ENCODE assay signal across 23 mouse cellular contexts in the genomic region with DNA sequence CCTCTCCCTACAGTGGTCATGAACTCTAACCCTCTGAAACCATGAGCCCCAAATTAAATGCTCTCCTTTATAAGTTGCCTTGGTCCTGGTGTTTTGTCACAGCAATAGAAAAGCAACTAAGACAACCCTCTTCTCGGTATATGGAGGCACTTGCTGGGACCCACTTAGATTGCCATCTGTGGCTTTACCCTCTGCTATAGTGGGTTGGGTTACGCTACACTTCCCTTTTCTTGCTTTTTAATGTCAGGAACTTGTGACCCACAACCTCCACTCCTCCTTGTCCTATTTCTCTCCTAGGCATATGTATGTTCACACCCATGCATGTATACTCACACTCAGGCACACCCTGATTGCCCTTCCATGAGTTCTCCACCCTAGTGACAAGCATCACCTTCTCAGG. TPM values are rescaled to one million over a fixed set of nuclear protein-coding genes. Genes with fewer than 3 reads are reported as not detected.
DNase-seq lines count a peak whose midpoint lies in the region; ATAC-seq and TF ChIP-seq lines count a peak whose summit lies in the region.
"Had no signal": no experiment of that assay in that cellular context is flagged by ENCODE, and none has a peak within 500 bp of the region (broad histone marks: within the 10 kb centered on the region; RNA-seq: fewer than 3 reads in every experiment).

No protein-coding gene starts in this region.

- peak; percentile 54 for ATAC-seq in granulocyte monocyte progenitor cell, adult 5-6 weeks (replicated peaks; ENCODE audit: poor library complexity, severe bottlenecking)
- peak; percentile 30; the same call in 1 of the 2 replicates for ATAC-seq in monocyte, adult 5-6 weeks (replicated peaks; ENCODE audit: insufficient number of reproducible peaks, low FRiP score, low TSS enrichment, poor library complexity, severe bottlenecking)
- ATAC-seq: forebrain, embryonic 13.5 days; forebrain, postnatal 0 days had no signal

- peak overlapping the region; percentile 34; the same call in 1 of the 2 replicates for H3K27ac ChIP-seq in spleen, adult 2 months (ENCODE audit: insufficient read depth, low read length)
- H3K27ac ChIP-seq: embryonic facial prominence, embryonic 10.5 days; forebrain, embryonic 13.5 days; heart, embryonic 13.5 days; hindbrain, embryonic 14.5 days had no signal

- TF ChIP-seq CTCF in spleen, adult 2 months (IDR thresholded peaks at IDR 0.05; ENCODE audit: extremely low read depth, insufficient read depth, insufficient read length, insufficient replicate concordance): no peak

- WGBS in spleen, adult 2 months: 14% methylated on average over 2 of the region's 2 CpGs

- no peaks in the 10 kb centered on the region for H3K27me3 ChIP-seq in spleen, adult 2 months (ENCODE audit: control insufficient read depth, insufficient read depth, low read length)

- intact Hi-C loops in left cerebral cortex, postnatal 36 days (cut with DNase I): loop anchor here (10.0 kb wide), 1 partner anchor 262 kb away; a partner anchor contains a TSS

- no peak for TF ChIP-seq POLR2A in spleen, adult 2 months (IDR thresholded peaks at IDR 0.05; ENCODE audit: low read depth, low read length)

- H3K36me3 ChIP-seq in spleen, adult 2 months (ENCODE audit: control insufficient read depth, insufficient read depth, low read length): peaks cover 19% of the 10 kb centered on the region
- H3K36me3 ChIP-seq: embryonic facial prominence, embryonic 10.5 days; heart, embryonic 13.5 days had no signal

- no peak overlapping the region for H3K4me3 ChIP-seq in spleen, adult 2 months (ENCODE audit: extremely low read depth, insufficient read depth, insufficient read length)
- H3K4me3 ChIP-seq: embryonic facial prominence, embryonic 10.5 days; forebrain, embryonic 13.5 days; heart, embryonic 13.5 days had no signal

- H3K4me1 ChIP-seq in spleen, adult 2 months (ENCODE audit: control insufficient read depth, insufficient read depth, insufficient read length): peaks cover 22% of the 10 kb centered on the region

- DNase-seq in spleen, adult 2 months (ENCODE audit: low read depth in 1 of 2, low spot score in 2 of 2): no peak
- no peak for DNase-seq in spleen, postnatal 14 days (ENCODE audit: low spot score in 2 of 2)
- DNase-seq in thymus, postnatal 10 days (ENCODE audit: low spot score in 2 of 2): no peak
- no peak for DNase-seq in left cerebral cortex, postnatal 36 days (ENCODE audit: low spot score in 2 of 2)
- DNase-seq in left cerebral cortex, adult 11 months (ENCODE audit: low spot score): no peak
- DNase-seq: adrenal gland, postnatal 14 days; cerebellum, adult 11-12 months; cerebellum, adult 9-10 months; cerebellum, postnatal 36 days; forebrain, postnatal 0 days; gastrocnemius, postnatal 14 days; heart, postnatal 4 days had no signal

RNA-seq across cellular contexts. Expression of a gene that starts 7.4 kb away (rescaled TPM):
- 452 and 608 TPM in 2 replicates for polyA plus RNA-seq in spleen, adult 2 months (2012; rRNA removed)
- not detected in 2 replicates for total RNA-seq in granulocyte monocyte progenitor cell, adult 5-6 weeks (2014; fragmentation: Nextera tagmentation)
- not detected in 2 replicates for total RNA-seq in granulocyte monocyte progenitor cell, adult 5-6 weeks (2017)
- total RNA-seq in monocyte, adult 5-6 weeks (2017): 27.7 to 41.4 TPM (median 29.9 TPM) in 3 replicates
- total RNA-seq in left cerebral cortex, postnatal 36 days (2021): under 1 TPM in 1 of 2 experiments, not detected in 1; 0.93 TPM
- total RNA-seq: ES-E14; forebrain, postnatal 0 days; gastrocnemius, postnatal 14 days had no signal
- polyA plus RNA-seq: embryonic facial prominence, embryonic 10.5 days; embryonic facial prominence, embryonic 14.5 days; forebrain, embryonic 13.5 days had no signal

RNA-seq across cellular contexts. Expression of a gene that starts 14.3 kb away (rescaled TPM):
- not detected in 2 replicates for polyA plus RNA-seq in spleen, adult 2 months (2012; rRNA removed)
- not detected in 2 replicates for total RNA-seq in granulocyte monocyte progenitor cell, adult 5-6 weeks (2014; fragmentation: Nextera tagmentation)
- not detected in 2 replicates for total RNA-seq in granulocyte monocyte progenitor cell, adult 5-6 weeks (2017)
- not detected in 3 replicates for total RNA-seq in monocyte, adult 5-6 weeks (2017)
- total RNA-seq in left cerebral cortex, postnatal 36 days (2021): not detected
- total RNA-seq: adrenal gland, postnatal 14 days; forebrain, postnatal 0 days; gastrocnemius, adult 18-20 months; gastrocnemius, postnatal 14 days; heart, postnatal 4 days had no signal
- polyA plus RNA-seq: embryonic facial prominence, embryonic 10.5 days; embryonic facial prominence, embryonic 14.5 days; forebrain, embryonic 13.5 days; forebrain, postnatal 0 days; heart, embryonic 13.5 days; heart, postnatal 0 days; hindbrain, embryonic 14.5 days had no signal

RNA-seq across cellular contexts. Expression of a gene that starts 38.3 kb away (rescaled TPM):
- polyA plus RNA-seq in spleen, adult 2 months (2012; rRNA removed): not detected in 2 replicates
- not detected in 2 replicates for total RNA-seq in granulocyte monocyte progenitor cell, adult 5-6 weeks (2014; fragmentation: Nextera tagmentation)
- not detected in 2 replicates for total RNA-seq in granulocyte monocyte progenitor cell, adult 5-6 weeks (2017)
- not detected in 3 replicates for total RNA-seq in monocyte, adult 5-6 weeks (2017)
- not detected for total RNA-seq in left cerebral cortex, postnatal 36 days (2021)
- total RNA-seq: adrenal gland, postnatal 14 days; ES-E14; forebrain, postnatal 0 days; gastrocnemius, adult 18-20 months; gastrocnemius, postnatal 14 days; heart, postnatal 4 days had no signal
- polyA plus RNA-seq: embryonic facial prominence, embryonic 10.5 days; embryonic facial prominence, embryonic 14.5 days; forebrain, embryonic 13.5 days; forebrain, postnatal 0 days; gonadal fat pad, adult 2 months; heart, embryonic 13.5 days; heart, postnatal 0 days; hindbrain, embryonic 14.5 days had no signal

RNA-seq across cellular contexts. Expression of a gene that starts 46.4 kb away (rescaled TPM):
- polyA plus RNA-seq in spleen, adult 2 months (2012; rRNA removed): 0.20 and 0.32 TPM in 2 replicates
- total RNA-seq in granulocyte monocyte progenitor cell, adult 5-6 weeks (2014; fragmentation: Nextera tagmentation): not detected in 2 replicates
- total RNA-seq in granulocyte monocyte progenitor cell, adult 5-6 weeks (2017): not detected in 2 replicates
- total RNA-seq in monocyte, adult 5-6 weeks (2017): 0.19 TPM in 1 of 3 replicates, not detected in the others
- not detected for total RNA-seq in left cerebral cortex, postnatal 36 days (2021)
- total RNA-seq: forebrain, postnatal 0 days; gastrocnemius, postnatal 14 days; heart, postnatal 4 days had no signal
- polyA plus RNA-seq: embryonic facial prominence, embryonic 10.5 days; embryonic facial prominence, embryonic 14.5 days; forebrain, embryonic 13.5 days; forebrain, postnatal 0 days; heart, embryonic 13.5 days; hindbrain, embryonic 14.5 days had no signal

Comparison
In these comparisons a context has a peak if more than half of its experiments do, and no peak if none do; other contexts are left out.
1. RNA of a gene that starts 7.4 kb away (total RNA-seq): 27.7 to 41.4 TPM in monocyte, adult 5-6 weeks; 0.93 TPM in left cerebral cortex, postnatal 36 days and not detected in granulocyte monocyte progenitor cell, adult 5-6 weeks; every median in the first group is over 10 times any median in the second.